Mouse (Mus musculus) gastrocnemius, adult 2 months (tissue): ENCODE measurements at regions not wholly inside any gene's neighbourhood (a gene's known extent, or its start where the extent isn't known, plus 50 kb on each side); places are given as distances from the start of the nearest gene placed in this dataset.

ENCODE experiments used
- DNase-seq: peaks from one replicate; pipeline ENCODE4 v3.0.0; 2022
- H3K27ac ChIP-seq: fragments of 200-600 bp; 2 replicates; pipeline ENCODE4 v1.8.1; 2022; ENCODE audit warnings: mild to moderate bottlenecking
- H3K4me3 ChIP-seq: fragments of 200-600 bp; 2 replicates; pipeline ENCODE4 v1.8.1; 2022; ENCODE audit warnings: mild to moderate bottlenecking, moderate library complexity
- CTCF ChIP-seq: fragments of 200-600 bp; IDR thresholded peaks from 2 replicates; pipeline ENCODE4 v1.8.1; 2022; ENCODE audit warnings: antibody characterized with exemption, mild to moderate bottlenecking, moderate library complexity
- intact Hi-C: fragments of 180-260 bp; cut with DNase I; formaldehyde crosslinking; loops from one replicate; pipeline ENCODE4 v1.15.1; 2025

GRCm38 (mm10) chr9:83300044-83300443 lies 140.9 kb downstream of the Lca5 start:
- DNase-seq, result no peak
- TF ChIP-seq CTCF, result no peak
- intact Hi-C loops, result no loop called here
- Histone ChIP-seq H3K27ac (no peak overlapping the region), H3K4me3 (no peak overlapping the region)

- intact Hi-C loops, result no loop called here
- no peak for DNase-seq
- TF ChIP-seq CTCF, result no peak
- Histone ChIP-seq H3K27ac (no peak overlapping the region), H3K4me3 (no peak overlapping the region)
Observed at GRCm38 (mm10) chr9:83299623-83300022, 141.3 kb downstream of the Lca5 start.

- no peak for TF ChIP-seq CTCF
- H3K27ac ChIP-seq, result no peak overlapping the region
- intact Hi-C loops, result no loop called here
- no peak for DNase-seq
- H3K4me3 ChIP-seq, result no peak overlapping the region
Observed at GRCm38 (mm10) chr9:83295453-83295852, 145.5 kb downstream of the Lca5 start.

- Histone ChIP-seq H3K4me3 (no peak overlapping the region), H3K27ac (no peak overlapping the region)
- intact Hi-C loops, result no loop called here
- no peak for TF ChIP-seq CTCF
- no peak for DNase-seq
Observed at GRCm38 (mm10) chr9:83294441-83294840, 146.5 kb downstream of the Lca5 start.

- H3K4me3 ChIP-seq, result no peak overlapping the region
- TF ChIP-seq CTCF, result no peak
- DNase-seq, result no peak
- intact Hi-C loops, result no loop called here
- H3K27ac ChIP-seq, result no peak overlapping the region
Observed at GRCm38 (mm10) chr9:83284097-83284496, 137.6 kb upstream of the Hmgn3 start.

GRCm38 (mm10) chr9:83283662-83284061 lies 137.2 kb upstream of the Hmgn3 start:
- H3K27ac ChIP-seq, result no peak overlapping the region; the same call in 1 of the 2 replicates
- H3K4me3 ChIP-seq, result no peak overlapping the region
- no peak for DNase-seq
- intact Hi-C loops, result no loop called here
- no peak for TF ChIP-seq CTCF

- Histone ChIP-seq H3K4me3 (no peak overlapping the region), H3K27ac (peak overlapping the region; percentile 16)
- DNase-seq, result no peak
- intact Hi-C loops, result no loop called here
- no peak for TF ChIP-seq CTCF
Observed at GRCm38 (mm10) chr9:83283249-83283648, 136.8 kb upstream of the Hmgn3 start.

- no peak overlapping the region for H3K4me3 ChIP-seq
- no peak for DNase-seq
- TF ChIP-seq CTCF, result no peak
- no peak overlapping the region for H3K27ac ChIP-seq
- intact Hi-C loops, result no loop called here
Observed at GRCm38 (mm10) chr9:83277791-83278190, 131.3 kb upstream of the Hmgn3 start.

- intact Hi-C loops, result no loop called here
- Histone ChIP-seq H3K4me3 (no peak overlapping the region), H3K27ac (no peak overlapping the region)
- DNase-seq, result no peak
- no peak for TF ChIP-seq CTCF
Observed at GRCm38 (mm10) chr9:83277356-83277755, 130.9 kb upstream of the Hmgn3 start.

- no peak for DNase-seq
- H3K27ac ChIP-seq, result no peak overlapping the region
- TF ChIP-seq CTCF, result no peak
- H3K4me3 ChIP-seq, result no peak overlapping the region
- intact Hi-C loops, result no loop called here
Observed at GRCm38 (mm10) chr9:83276291-83276690, 129.8 kb upstream of the Hmgn3 start.

- no peak for TF ChIP-seq CTCF
- Histone ChIP-seq H3K4me3 (no peak overlapping the region), H3K27ac (no peak overlapping the region)
- intact Hi-C loops, result no loop called here
- DNase-seq, result no peak
Observed at GRCm38 (mm10) chr9:83273361-83273975, 127.0 kb upstream of the Hmgn3 start.

GRCm38 (mm10) chr9:83265736-83266135 lies 119.3 kb upstream of the Hmgn3 start:
- no peak for DNase-seq
- intact Hi-C loops, result loop anchor here (10.0 kb wide), 1 partner anchor 291 kb away; the partner anchor contains the start of gene Phip
- TF ChIP-seq CTCF, result peak; percentile 21; the same call in 1 of the 2 replicates
- H3K27ac ChIP-seq, result no peak overlapping the region
- no peak overlapping the region for H3K4me3 ChIP-seq

- no peak for TF ChIP-seq CTCF
- intact Hi-C loops, result no loop called here
Observed at GRCm38 (mm10) chr9:83259511-83259910, 113.0 kb upstream of the Hmgn3 start.

GRCm38 (mm10) chr9:83258986-83259385 lies 112.5 kb upstream of the Hmgn3 start:
- H3K4me3 ChIP-seq, result no peak overlapping the region
- TF ChIP-seq CTCF, result no peak
- DNase-seq, result no peak
- peak overlapping the region; percentile 35 for H3K27ac ChIP-seq
- intact Hi-C loops, result no loop called here

More at GRCm38 (mm10) chr9:83259511-83259910, 113.0 kb upstream of the Hmgn3 start:
- H3K4me3 ChIP-seq, result no peak overlapping the region
- H3K27ac ChIP-seq, result peak overlapping the region; percentile 35
- DNase-seq, result no peak
